Comparison of ENCODE assay signal across 12 mouse cellular contexts in the genomic region with DNA sequence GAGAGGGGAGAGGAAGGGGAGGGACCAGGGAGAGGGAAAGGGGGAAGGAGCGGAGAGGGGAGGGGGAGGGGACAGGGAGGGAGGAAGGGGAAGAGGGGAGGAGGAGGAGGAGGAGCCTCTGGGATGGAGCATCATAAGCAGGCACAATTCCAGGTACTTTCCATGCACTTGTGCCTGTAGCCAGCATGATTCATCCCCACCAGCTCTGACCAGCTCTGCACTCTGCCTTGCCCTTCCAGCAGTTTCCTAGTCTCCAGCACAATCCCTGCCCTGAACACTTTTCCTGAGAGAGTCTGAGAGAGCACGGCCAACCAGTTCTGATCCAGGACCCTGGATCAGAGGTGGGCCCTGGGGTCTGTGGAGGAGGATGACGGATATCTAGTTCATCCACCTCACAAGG. TPM values are rescaled to one million over a fixed set of nuclear protein-coding genes. Genes with fewer than 3 reads are reported as not detected.
A peak's percentile ranks its signal among the peaks of the same experiment; 100 is the strongest.
DNase-seq lines count a peak whose midpoint lies in the region; ATAC-seq lines count a peak whose summit lies in the region.
"Had no signal": no experiment of that assay in that cellular context is flagged by ENCODE, and none has a peak within 500 bp of the region (broad histone marks: within the 10 kb centered on the region; RNA-seq: fewer than 3 reads in every experiment).

No protein-coding gene starts in this region.

- H3K27me3 ChIP-seq in embryonic facial prominence, embryonic 10.5 days (replicated peaks; ENCODE audit: low read depth, poor library complexity, severe bottlenecking): peaks cover 21% of the 10 kb centered on the region
- no peaks in the 10 kb centered on the region; the same call in 1 of the 2 replicates for H3K27me3 ChIP-seq in liver, embryonic 11.5 days (replicated peaks; ENCODE audit: control insufficient read depth, insufficient read depth, low read length)
- H3K27me3 ChIP-seq in forebrain, embryonic 15.5 days: no peaks in the 10 kb centered on the region
- H3K27me3 ChIP-seq: hindbrain, embryonic 15.5 days had no signal

- H3K36me3 ChIP-seq in embryonic facial prominence, embryonic 10.5 days (replicated peaks): no peaks in the 10 kb centered on the region
- no peaks in the 10 kb centered on the region for H3K36me3 ChIP-seq in liver, embryonic 11.5 days (ENCODE audit: control insufficient read depth, insufficient read depth, low read length)
- no peaks in the 10 kb centered on the region for H3K36me3 ChIP-seq in forebrain, embryonic 15.5 days
- H3K36me3 ChIP-seq: hindbrain, embryonic 15.5 days had no signal

- H3K9ac ChIP-seq in liver, embryonic 11.5 days (ENCODE audit: low read depth, low read length): no peak overlapping the region
- H3K9ac ChIP-seq in forebrain, embryonic 15.5 days (replicated peaks): no peak overlapping the region
- H3K9ac ChIP-seq: hindbrain, embryonic 15.5 days had no signal

- no peak overlapping the region for H3K4me2 ChIP-seq in liver, embryonic 11.5 days
- H3K4me2 ChIP-seq in forebrain, embryonic 15.5 days (replicated peaks): no peak overlapping the region
- H3K4me2 ChIP-seq: hindbrain, embryonic 15.5 days had no signal

- H3K4me1 ChIP-seq in embryonic facial prominence, embryonic 10.5 days: peaks cover 58% of the 10 kb centered on the region
- no peaks in the 10 kb centered on the region for H3K4me1 ChIP-seq in liver, embryonic 11.5 days (replicated peaks; ENCODE audit: control insufficient read depth, insufficient read depth, low read length)
- H3K4me1 ChIP-seq in forebrain, embryonic 15.5 days: peaks cover 64% of the 10 kb centered on the region

- 0 out of 2 replicates have a peak overlapping the region, but pooled peaks have one; percentile 51 for H3K27ac ChIP-seq in embryonic facial prominence, embryonic 10.5 days (replicated peaks)
- H3K27ac ChIP-seq in liver, embryonic 11.5 days (ENCODE audit: low read depth, low read length): no peak overlapping the region
- no peak overlapping the region for H3K27ac ChIP-seq in forebrain, embryonic 15.5 days (replicated peaks)
- H3K27ac ChIP-seq: hindbrain, embryonic 15.5 days had no signal

- 52% methylated on average over 3 of the region's 3 CpGs for WGBS in embryonic facial prominence, embryonic 10.5 days
- WGBS in liver, embryonic 11.5 days: 46% methylated on average over 3 of the region's 3 CpGs
- WGBS in forebrain, embryonic 15.5 days: 57% methylated on average over 3 of the region's 3 CpGs

- H3K9me3 ChIP-seq in embryonic facial prominence, embryonic 10.5 days: no peaks in the 10 kb centered on the region
- no peaks in the 10 kb centered on the region for H3K9me3 ChIP-seq in liver, embryonic 11.5 days (ENCODE audit: control insufficient read depth, low read length)
- no peaks in the 10 kb centered on the region for H3K9me3 ChIP-seq in forebrain, embryonic 15.5 days
- H3K9me3 ChIP-seq: hindbrain, embryonic 15.5 days had no signal

- DNase-seq in adrenal gland, adult (ENCODE audit: inconsistent age in 2 of 2, low spot score in 1 of 2): peak; percentile 79 to 83
- no peak for DNase-seq in adrenal gland, postnatal 4 days (ENCODE audit: low spot score in 2 of 2)
- DNase-seq in 3134 (ENCODE audit: extremely low read depth, insufficient read length, low spot score): peak; percentile 85
- DNase-seq in embryonic facial prominence, embryonic 10.5 days (ENCODE audit: low spot score): no peak
- DNase-seq in heart, postnatal 4 days: peak; percentile 59
- no peak for DNase-seq in liver, embryonic 11.5 days (ENCODE audit: low spot score)
- DNase-seq in frontal cortex, postnatal 25 days (ENCODE audit: low spot score in 2 of 2): no peak
- DNase-seq: cerebellum, adult 8-10 months had no signal

- no peak for ATAC-seq in liver, embryonic 11.5 days (replicated peaks; ENCODE audit: low FRiP score)
- no peak for ATAC-seq in forebrain, embryonic 15.5 days (replicated peaks)

- H3K4me3 ChIP-seq in embryonic facial prominence, embryonic 10.5 days: no peak overlapping the region
- H3K4me3 ChIP-seq in liver, embryonic 11.5 days (ENCODE audit: low read depth, low read length): no peak overlapping the region
- no peak overlapping the region for H3K4me3 ChIP-seq in forebrain, embryonic 15.5 days
- H3K4me3 ChIP-seq: hindbrain, embryonic 15.5 days had no signal

RNA-seq across cellular contexts. Expression of gene Gm11733, which starts 52.4 kb away (rescaled TPM):
- not detected for total RNA-seq in adrenal gland, postnatal 4 days (2021)
- polyA plus RNA-seq in embryonic facial prominence, embryonic 10.5 days (2016; fragmentation: Nextera tagmentation; extraction: Ambion mirVana): 0.06 TPM in 2 replicates
- total RNA-seq in heart, postnatal 4 days (2021): not detected
- polyA plus RNA-seq in liver, embryonic 11.5 days (2014; fragmentation: Nextera tagmentation; extraction: Ambion mirVana): not detected in 2 replicates
- 0.28 TPM in 1 of 2 replicates, not detected in the other for polyA plus RNA-seq in forebrain, embryonic 15.5 days (2015; fragmentation: Nextera tagmentation; extraction: Ambion mirVana)
- polyA plus RNA-seq: hindbrain, embryonic 15.5 days; lung, embryonic 16.5 days; neural tube, embryonic 11.5 days had no signal

Comparison
In these comparisons a context has a peak if more than half of its experiments do, and no peak if none do; other contexts are left out.
1. DNase-seq: peak in adrenal gland, adult (2 of 2), 3134 (single experiment) and heart, postnatal 4 days (single experiment); none in adrenal gland, postnatal 4 days (0 of 2), embryonic facial prominence, embryonic 10.5 days (single experiment), liver, embryonic 11.5 days (single experiment) and frontal cortex, postnatal 25 days (0 of 2).